Comparison of ENCODE assay signal across 7 mouse cellular contexts in genomic region chr11:118975427-118975826, GRCm38 (mm10). TPM values are rescaled to one million over a fixed set of nuclear protein-coding genes. Genes with fewer than 3 reads are reported as not detected.
DNase-seq lines count a peak whose midpoint lies in the region; ATAC-seq and TF ChIP-seq lines count a peak whose summit lies in the region.

No protein-coding gene starts in this region.

- H3K4me2 ChIP-seq in hindbrain, postnatal 0 days (ENCODE audit: low read depth, low read length): peak overlapping the region; percentile 42

- DNase-seq in Patski (ENCODE audit: low read depth, low spot score): no peak
- DNase-seq in cerebellum, adult 2 months: peak; percentile 79 to 89
- DNase-seq in forelimb bud, embryonic 11.5 days (ENCODE audit: low read depth, low spot score): peak; percentile 86
- DNase-seq in hindbrain, postnatal 0 days (ENCODE audit: low spot score): peak; percentile 91
- peak; percentile 38 to 71 for DNase-seq in left cerebral cortex, adult 8-10 months (ENCODE audit: low spot score in 2 of 2)
- DNase-seq in right cerebral cortex, postnatal 25 days: peak; percentile 65

- H3K36me3 ChIP-seq in hindbrain, postnatal 0 days (ENCODE audit: insufficient read depth, low read length): no peaks in the 10 kb centered on the region

- POLR2A ChIA-PET in Patski (lab: Charles Lee): no interaction called here

- H3K9me3 ChIP-seq in hindbrain, postnatal 0 days (ENCODE audit: low read length): no peaks in the 10 kb centered on the region

- peaks cover 33% of the 10 kb centered on the region for H3K27me3 ChIP-seq in Patski
- no peaks in the 10 kb centered on the region for H3K27me3 ChIP-seq in cerebellum, adult 2 months (ENCODE audit: control insufficient read depth, insufficient read depth, low read length)
- no peaks in the 10 kb centered on the region for H3K27me3 ChIP-seq in hindbrain, postnatal 0 days (ENCODE audit: insufficient read depth, low read length)

- peaks cover 46% of the 10 kb centered on the region for H3K4me1 ChIP-seq in cerebellum, adult 2 months (ENCODE audit: control insufficient read depth, insufficient read depth, low read length)
- H3K4me1 ChIP-seq in hindbrain, postnatal 0 days (ENCODE audit: insufficient read depth, low read length): 0 out of 2 replicates have a peak, but pooled peaks cover 6% of the 10 kb centered on the region

- TF ChIP-seq POLR2A in cerebellum, adult 2 months (IDR thresholded peaks at IDR 0.05; ENCODE audit: borderline replicate concordance, insufficient read depth, low read length): no peak

- peak; percentile 83 for TF ChIP-seq CTCF in Patski (IDR thresholded peaks at IDR 0.05)
- TF ChIP-seq CTCF in cerebellum, adult 2 months (IDR thresholded peaks at IDR 0.05; ENCODE audit: borderline replicate concordance, insufficient read depth, low read depth, low read length): peak; percentile 92
- TF ChIP-seq CTCF in hindbrain, postnatal 0 days (IDR thresholded peaks at IDR 0.05; ENCODE audit: low read depth): peak; percentile 92

- peak overlapping the region; percentile 54 for H3K4me3 ChIP-seq in cerebellum, adult 2 months (replicated peaks; ENCODE audit: insufficient read depth, low read depth, low read length)
- no peak overlapping the region for H3K4me3 ChIP-seq in hindbrain, postnatal 0 days (ENCODE audit: low read length)

- WGBS in cerebellum, adult 2 months: under 1% methylated on average over 10 of the region's 10 CpGs
- WGBS in hindbrain, postnatal 0 days: 2% methylated on average over 10 of the region's 10 CpGs

- no peak for ATAC-seq in Patski
- ATAC-seq in hindbrain, postnatal 0 days: no peak
- ATAC-seq in megakaryocyte progenitor cell, adult 5-6 weeks (replicated peaks; ENCODE audit: poor library complexity): peak; percentile 59

- in situ Hi-C loops in Patski (cut with MboI; ENCODE audit: low pct_unique_long_range_greater_than_20kb): loop anchor here (5.0 kb wide), 1 partner anchor 233 kb away; no protein-coding TSS in a partner anchor

- no peak overlapping the region for H3K9ac ChIP-seq in hindbrain, postnatal 0 days (replicated peaks; ENCODE audit: low read length)

- H3K27ac ChIP-seq in cerebellum, adult 2 months (ENCODE audit: insufficient read depth, low read length): peak overlapping the region; percentile 40; the same call in 1 of the 2 replicates
- H3K27ac ChIP-seq in hindbrain, postnatal 0 days: no peak overlapping the region

- CTCF ChIA-PET in Patski (lab: Charles Lee): no interaction called here

RNA-seq across cellular contexts. Expression of gene Enpp7, which starts 12.6 kb away (rescaled TPM):
- not detected for polyA plus RNA-seq in Patski (2021)
- not detected in 2 replicates for polyA plus RNA-seq in cerebellum, adult 2 months (2012; rRNA removed)
- total RNA-seq in hindbrain, postnatal 0 days (2014; rRNA removed): not detected in 2 replicates
- not detected in 2 replicates for polyA plus RNA-seq in hindbrain, postnatal 0 days (2015; fragmentation: Nextera tagmentation; extraction: Ambion mirVana)
- total RNA-seq in left cerebral cortex, adult 8-10 months (2022): not detected
- not detected in 2 replicates for total RNA-seq in megakaryocyte progenitor cell, adult 5-6 weeks (2015)
- total RNA-seq in megakaryocyte progenitor cell, adult 5-6 weeks (2017): not detected in 2 replicates

RNA-seq across cellular contexts. Expression of gene Cbx2, which starts 47.3 kb away (rescaled TPM):
- polyA plus RNA-seq in Patski (2021): 9.3 TPM
- 4.1 and 4.6 TPM in 2 replicates for polyA plus RNA-seq in cerebellum, adult 2 months (2012; rRNA removed)
- total RNA-seq in hindbrain, postnatal 0 days (2014; rRNA removed): 14.6 and 18.9 TPM in 2 replicates
- 7.0 and 7.4 TPM in 2 replicates for polyA plus RNA-seq in hindbrain, postnatal 0 days (2015; fragmentation: Nextera tagmentation; extraction: Ambion mirVana)
- 1 to 10 TPM; 2.2 to 3.3 (median 2.6) TPM for total RNA-seq in left cerebral cortex, adult 8-10 months (2022)
- total RNA-seq in megakaryocyte progenitor cell, adult 5-6 weeks (2015): 1.8 and 2.8 TPM in 2 replicates
- total RNA-seq in megakaryocyte progenitor cell, adult 5-6 weeks (2017): 3.0 and 3.2 TPM in 2 replicates
